Mouse (Mus musculus): ENCODE data around the gene Kat8.
"Not testable (repeated sequence)": the region's sequence is repeated elsewhere in the genome, so short reads cannot be mapped to it uniquely, and the experiment has no call there.

Gene Kat8

DNA sequence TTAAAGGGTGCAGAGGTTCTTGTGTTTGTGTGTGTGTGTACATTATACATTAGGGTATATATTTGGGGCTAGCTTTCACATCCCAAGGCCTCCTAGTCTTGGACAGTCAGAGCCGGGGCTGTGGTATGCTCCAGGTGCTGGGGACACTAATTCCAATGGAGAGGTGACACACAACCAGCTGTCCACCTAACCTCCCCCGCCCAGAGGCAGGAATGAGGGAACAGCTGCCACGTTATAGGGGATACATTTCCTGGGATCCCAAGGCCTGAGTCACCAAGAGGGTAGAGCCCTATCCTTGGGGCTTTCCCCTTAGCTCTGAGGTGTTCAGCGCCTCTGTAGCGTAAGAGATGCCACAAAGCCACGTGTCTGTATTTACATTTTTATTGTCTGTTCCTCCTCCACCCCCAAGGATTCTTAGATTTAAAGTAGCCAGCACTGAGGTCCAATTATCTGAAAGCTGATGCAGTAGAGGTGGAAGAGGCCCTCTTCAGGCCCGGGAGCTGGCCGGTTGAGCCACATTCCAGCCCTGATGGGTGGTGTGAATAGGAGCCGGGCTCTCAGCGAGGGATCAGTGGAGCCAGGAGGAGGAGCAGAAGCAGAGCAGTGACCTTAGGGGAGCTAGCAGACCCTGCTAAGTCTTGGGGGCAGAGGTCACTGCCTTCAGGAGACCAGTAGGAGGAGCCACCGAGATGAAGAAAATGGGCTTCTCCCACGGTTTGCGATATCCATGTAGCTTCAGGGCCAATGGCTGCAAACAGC, 20.1 kb downstream of the Kat8 start:
- DNase-seq (ENCODE audit: low spot score) = peak; percentile 70

DNA sequence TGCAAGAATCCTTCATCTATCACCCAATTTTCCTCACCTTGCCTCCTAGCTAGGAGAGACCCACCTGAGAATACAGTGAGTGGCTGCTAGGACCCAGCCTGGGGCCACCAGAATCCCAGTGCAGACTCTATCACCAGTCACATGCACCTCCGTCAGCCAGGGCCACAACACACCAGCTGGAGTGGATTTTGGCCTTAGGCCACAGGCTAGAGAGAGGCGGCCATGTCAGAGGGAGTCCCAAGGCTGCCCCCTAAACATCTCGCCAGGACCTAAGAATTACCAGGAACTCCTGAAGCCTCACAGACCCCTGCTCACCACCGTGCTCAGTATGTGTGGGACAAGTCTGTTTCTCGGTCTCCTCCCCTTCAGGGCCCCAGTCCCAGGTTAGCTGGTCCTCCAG, 21.8 kb downstream of the Kat8 start:
- DNase-seq (ENCODE audit: low spot score) = no peak

DNA sequence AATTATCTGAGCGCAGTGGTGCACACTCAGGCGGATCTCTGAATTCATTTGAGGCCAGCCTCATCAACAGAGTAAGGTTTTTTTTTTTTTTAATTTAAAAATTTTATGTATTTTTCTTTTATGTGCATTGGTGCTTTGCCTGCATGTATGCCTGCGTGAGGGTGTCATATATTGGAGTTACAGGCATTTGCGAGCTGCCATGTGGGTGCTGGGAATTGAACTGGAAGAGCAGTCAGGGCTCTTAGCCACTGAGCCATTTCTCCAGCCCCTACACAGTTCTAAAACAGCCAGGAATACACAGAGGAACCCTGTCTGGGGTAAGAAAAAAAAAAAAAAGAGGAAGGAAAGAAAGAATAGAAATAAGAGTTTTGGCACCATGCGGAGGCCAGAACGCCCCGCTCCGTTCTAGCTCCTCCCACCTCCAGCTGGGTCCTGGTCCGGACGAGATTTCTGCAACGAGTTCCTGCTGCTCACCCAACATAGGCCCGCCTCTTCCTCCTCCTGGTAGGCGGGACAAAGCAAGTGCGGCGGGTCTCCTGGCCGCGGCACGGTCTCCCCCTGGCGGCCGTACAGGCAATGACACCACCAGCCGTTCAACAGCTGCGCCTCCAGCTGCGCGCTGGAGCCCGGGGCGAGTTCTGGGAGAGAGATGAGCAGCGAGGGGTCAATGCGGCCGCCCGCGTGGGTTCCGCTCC, 22.9 kb downstream of the Kat8 start:
- DNase-seq (ENCODE audit: low spot score) = peak; percentile 97

DNA sequence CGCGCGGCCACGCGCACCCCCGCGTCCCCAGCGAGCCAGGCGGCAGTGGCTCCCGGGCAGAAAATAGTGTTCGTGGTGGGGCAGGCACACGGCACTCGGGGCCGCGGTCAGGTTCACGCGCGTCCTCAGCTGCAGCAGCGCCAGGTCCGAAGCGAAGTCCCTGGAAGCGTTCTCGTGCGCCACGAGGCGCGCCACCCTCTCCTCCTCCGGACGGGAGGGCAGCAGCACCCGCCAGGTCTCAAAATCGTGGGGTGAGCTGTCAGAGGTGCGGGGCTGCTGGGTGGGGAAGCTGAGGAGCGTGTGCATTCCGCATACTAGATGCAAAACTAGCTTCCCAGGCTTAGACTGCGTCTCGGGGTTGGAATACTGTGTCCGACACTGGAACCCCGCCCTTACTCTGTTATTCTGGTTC, 23.4 kb downstream of the Kat8 start:
- DNase-seq (ENCODE audit: low spot score) = peak; percentile 44

DNA sequence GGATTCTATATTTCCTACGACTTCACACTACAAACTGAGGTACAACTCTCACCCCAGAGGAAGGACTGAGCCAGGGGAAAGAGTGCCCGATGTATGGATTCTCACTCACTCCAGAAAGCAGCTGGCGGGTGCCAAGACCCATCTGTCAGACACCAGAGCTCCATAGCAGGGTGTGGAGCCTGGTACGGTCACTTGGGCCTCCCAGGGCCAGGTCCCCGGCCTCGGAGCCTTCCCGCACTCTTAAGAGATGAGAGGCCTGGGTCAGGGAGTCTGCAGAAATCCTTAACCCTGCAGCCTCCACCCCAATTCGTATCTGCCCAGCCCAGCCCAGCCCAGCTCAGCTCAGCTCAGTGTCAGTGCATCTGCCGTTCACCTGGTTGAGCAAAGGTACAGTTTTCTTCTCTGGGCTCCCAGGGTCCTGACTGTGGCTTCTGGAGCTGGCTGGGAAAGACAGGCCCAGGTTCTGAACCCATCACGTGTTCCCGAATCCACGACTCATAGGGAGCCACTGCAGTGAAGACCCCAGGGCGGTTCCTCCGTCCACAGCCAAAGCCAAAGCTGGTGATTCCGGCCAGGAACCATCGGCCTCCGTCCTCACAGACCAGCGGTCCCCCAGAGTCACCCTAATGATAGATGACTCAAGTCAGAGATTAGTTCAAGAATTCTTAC, 24.0 kb downstream of the Kat8 start:
- DNase-seq (ENCODE audit: low spot score) = no peak

DNA sequence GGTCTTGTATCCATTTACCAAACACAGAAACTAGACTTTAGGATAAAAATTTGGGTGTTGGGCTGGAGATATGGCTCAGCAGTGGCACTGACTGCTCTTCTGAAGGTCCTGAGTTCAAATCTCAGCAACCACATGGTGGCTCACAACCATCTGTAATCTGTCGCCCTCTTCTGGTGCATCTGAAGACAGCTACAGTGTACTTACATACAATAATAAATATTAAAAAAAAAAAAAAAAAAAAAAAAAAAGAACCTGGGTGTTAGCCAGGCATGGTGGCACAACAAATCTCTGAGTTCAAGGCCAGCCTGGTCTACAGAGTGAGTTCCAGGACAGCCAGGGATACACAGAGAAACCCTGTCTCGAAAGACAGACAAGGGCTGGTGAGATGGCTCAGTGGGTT, 29.8 kb downstream of the Kat8 start:
- DNase-seq (ENCODE audit: low spot score) = not testable (repeated sequence)

DNA sequence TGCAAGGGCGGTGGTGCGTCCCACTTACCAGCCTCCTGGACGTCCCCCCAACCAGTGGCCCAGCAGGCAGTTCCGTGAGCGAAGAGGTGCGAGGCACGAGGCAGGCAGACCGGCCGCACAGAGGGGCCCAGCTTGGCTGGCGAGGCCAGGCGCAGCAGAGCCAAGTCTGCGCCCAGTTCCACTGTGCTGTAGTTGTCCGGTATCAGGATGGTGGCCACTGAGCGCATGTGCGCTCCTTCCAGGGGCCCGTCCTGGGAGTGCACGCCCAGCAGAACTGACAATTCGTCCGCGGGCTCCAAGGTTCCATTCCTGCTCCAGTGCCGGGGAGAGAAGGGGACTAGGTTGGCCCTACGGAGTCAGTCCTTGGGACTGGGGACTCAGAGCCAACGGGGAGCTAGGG, 32.3 kb downstream of the Kat8 start:
- peak; percentile 23 for DNase-seq (ENCODE audit: low spot score)

DNA sequence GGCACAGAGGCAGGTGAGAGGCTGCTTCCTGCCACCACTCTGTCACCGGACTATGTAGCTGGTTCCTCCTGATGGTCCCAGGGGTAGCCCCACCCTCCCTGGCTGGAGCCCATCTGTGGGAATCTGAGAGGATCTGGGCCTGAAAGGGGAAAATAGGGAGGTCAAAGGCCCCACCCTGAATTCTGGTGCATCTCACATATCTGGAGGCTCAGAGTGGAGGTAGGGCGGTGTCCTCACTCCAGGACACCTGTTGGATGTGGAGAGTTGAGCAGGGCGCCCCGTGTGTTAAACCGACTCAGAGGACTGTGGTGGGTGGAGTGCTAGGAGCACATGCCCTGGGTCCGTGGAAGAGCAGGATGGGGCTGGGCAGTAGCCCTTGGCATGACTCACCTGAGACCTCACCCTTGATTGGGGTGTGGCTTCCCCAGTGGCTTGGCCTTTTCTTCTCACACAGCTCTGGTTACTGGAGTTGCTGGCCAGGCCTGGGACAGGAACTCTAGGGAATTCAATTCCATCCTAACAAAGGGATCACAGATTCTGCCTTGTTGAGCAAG, 34.2 kb downstream of the Kat8 start, which contains the start of gene Prss36:
Prss36 (minus strand) TSS at position 256 of the 554 bp plus-strand sequence.
- DNase-seq (ENCODE audit: low spot score) = no peak

DNA sequence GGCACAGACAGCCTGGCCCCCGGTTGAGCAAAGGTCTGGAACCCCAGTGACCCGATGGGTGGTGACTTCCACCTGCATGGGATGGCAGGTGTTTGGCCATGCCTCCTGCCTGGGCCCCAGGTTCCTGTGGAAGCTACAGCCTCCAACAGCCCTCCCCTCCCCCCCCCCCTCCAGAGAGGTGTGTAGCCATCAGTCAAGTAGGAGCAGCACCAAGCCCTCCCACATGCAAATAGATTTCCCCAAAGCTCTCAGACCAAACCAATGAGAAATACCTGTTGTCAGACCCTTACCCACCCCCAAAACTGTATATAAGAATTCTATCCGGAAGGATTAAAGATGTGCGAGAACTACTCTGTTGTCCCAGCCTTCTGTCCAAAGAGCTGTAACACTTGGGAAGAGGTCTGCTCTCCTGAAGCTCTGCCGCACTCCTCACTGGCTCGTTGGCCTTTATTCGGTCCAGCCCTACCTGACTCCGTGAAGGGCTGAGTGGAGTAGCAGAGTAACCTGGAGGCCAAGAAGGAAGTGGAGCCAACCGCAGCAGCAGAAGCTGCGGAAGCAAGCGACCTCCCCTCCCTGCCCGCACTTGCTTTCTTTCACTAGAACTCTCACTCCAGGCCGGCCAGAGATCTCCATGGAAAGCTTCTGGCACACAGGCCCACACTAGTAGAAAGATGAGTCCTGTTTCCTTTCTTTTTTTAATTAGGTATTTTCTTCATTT, 40.7 kb downstream of the Kat8 start:
- DNase-seq (ENCODE audit: low spot score) = no peak

DNA sequence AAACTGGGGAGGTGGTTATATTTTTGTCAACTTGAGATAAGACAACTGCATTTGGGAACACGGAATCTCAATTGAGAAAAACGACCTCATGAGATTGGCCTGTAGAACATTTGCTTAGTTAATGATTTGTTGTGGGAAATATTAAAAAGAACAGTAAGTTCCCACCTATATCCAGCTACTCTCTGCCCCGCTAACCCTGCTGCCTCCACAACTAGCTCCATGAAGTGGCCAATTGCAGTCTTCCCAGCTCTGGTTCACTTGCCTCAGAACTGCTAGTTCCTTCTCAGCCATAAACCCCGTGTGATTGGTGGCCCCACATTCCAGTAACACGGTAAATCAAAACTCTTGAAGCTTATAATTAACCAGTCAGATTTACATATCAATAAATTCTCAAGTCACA, 47.0 kb downstream of the Kat8 start:
- no peak for DNase-seq (ENCODE audit: low spot score)

DNA sequence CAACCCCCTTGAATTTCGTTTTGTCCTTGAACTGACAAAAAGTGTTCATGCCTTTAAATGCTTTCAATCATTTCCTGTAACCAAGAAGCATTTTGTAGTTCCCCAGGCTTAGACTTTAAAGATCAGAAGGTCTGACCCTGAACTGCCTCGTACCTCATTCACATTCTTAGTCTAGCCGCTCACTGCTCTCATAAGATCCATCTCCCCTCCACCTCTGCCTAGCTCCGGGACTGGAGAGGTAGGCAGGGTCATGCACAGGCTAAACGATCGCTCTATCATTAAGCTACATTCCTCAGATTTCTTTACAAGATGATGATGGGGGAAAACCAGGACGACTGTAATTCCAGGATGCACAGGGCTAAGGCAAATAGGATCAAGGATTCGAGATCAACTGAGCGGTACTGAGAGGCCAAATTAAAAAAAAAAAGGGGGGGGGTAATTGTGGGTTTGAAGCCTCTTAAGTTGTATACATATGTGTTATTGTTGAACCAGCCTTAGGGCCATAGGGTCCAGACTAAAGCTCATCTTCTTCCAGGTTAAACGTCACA, 54.1 kb downstream of the Kat8 start:
- DNase-seq (ENCODE audit: low spot score) = peak; percentile 46

DNA sequence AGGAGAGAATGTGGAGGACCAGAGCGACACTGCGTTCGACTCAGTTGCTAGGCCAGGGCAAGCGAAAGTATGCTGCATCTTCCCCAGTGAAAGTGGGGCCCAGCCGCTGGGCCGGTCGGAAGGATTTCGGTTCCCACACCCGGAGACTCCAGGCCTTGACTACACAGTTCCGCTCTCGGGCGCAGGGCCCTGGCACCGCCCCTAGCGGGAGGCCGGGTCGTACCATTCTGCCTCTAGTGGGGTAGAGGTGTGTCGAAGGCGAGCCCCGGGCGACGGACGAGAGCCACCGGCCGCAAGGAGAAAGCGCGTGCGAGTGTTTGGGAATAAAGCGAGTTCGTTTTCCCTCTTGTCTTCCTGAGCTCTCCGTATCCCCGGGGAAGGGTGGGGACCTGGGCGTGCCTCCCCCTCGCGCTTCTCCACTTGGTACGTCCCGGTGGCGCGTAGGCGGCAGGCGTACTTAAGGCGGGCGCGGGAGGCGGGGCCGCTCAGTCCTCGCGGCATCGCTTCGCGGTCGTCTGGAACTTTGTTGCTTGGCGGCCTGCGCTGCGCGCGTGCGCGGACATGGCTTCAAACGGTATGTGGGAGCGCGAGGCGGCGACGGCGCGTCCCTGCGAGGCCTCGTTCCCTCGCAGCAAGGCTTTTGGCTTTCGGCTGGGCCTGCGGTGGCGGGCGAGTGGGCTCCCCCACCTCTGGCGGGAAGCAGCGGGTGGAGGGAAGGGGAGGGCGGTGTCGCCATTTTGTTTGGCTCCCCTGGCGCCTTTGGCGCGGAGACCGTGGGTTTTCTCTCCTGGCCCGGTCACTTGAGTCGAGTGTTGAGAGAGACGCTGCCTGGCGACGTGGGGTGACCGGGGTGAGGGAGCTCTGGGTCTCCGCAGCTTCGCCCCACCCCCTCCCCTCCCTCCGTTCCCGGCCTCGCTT, 54.9 kb downstream of the Kat8 start, which contains the start of gene Fus:
Fus (plus strand) TSS at position 454 of the 918 bp plus-strand sequence.
- peak; percentile 93 for DNase-seq (ENCODE audit: low spot score)

DNA sequence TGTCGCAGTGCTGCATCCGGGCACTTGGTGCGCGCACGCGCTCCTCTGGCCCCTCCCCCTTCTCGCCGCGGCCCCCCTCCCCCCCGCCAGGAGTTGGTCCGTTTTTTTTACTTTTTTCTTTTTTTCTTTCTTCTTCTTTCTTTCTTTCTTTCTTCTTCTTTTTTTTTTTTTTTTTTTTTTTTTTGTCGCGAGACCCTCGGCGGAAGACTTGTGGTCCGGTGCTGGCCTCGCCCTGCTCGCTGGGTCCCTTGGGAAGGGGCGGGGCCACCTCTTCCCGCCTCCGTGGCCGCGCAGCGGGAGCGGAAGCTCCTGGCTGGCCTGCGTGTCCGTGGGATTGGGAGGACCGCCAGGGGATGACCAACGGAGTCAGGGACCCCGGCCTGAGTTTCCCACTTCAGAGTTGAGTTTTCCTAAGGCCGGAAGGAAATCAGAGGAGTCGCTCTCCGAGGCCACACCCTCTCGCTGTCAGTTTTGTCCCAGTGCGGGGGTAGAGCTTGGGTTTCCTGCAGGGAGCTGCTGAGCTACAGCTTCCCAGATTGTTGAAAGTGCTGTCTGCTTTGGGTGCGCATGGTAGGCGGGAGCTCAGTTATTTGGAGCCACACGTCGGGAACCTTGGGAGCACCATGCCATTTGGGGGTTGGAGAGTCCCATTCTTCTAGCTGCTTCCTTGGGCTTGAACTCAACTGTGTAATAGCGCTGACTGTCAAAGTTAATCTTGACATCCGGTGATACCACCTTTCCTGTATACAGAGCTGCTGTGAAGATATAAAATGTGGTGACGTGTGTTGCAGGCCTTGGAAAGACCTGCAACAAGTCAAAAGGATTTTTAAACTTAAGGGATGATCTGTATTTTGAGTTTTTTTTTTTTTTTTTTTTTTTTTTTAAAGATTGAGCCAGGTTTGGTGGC, 55.9 kb downstream of the Kat8 start:
- DNase-seq (ENCODE audit: low spot score) = peak; percentile 82

DNA sequence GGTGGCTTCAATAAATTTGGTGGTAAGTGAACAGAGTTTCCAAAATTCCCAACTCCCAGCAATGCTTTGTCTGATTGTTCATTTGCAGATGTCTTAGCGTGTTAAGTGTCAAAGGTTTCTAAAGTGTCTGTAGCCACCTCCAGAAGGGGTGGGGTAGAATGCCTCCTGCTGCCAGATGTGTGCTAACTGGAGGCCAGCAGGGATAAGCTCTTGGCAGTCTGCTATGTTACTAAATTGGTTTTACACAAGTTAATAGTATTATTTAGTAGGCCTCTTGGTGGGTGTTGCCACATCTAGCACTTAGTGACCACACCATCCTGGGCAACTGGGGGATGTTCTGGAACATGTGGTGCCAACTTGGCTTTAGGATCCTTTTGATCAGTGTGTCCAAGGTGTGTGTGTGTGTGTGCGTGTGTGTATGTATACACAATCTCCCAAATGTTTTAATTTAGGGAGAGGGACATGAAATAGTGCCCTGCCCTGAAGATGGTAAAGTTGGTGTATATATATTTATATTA, 62.2 kb downstream of the Kat8 start:
- DNase-seq (ENCODE audit: low spot score) = no peak
